Mouse (Mus musculus) erythroblast, embryonic 14.5 days (primary cell): Measurements from ENCODE around the gene Mief2.

Source experiments
- GATA1 ChIP-seq: IDR thresholded peaks from 2 replicates; pipeline ENCODE4 v1.6.1; 2012; ENCODE audit warnings: low read length, inconsistent platforms, mixed read lengths
- TAL1 ChIP-seq: IDR thresholded peaks from 3 replicates; pipeline ENCODE4 v1.6.1; 2012; ENCODE audit warnings: low read length, inconsistent platforms, mixed read lengths

DNA sequence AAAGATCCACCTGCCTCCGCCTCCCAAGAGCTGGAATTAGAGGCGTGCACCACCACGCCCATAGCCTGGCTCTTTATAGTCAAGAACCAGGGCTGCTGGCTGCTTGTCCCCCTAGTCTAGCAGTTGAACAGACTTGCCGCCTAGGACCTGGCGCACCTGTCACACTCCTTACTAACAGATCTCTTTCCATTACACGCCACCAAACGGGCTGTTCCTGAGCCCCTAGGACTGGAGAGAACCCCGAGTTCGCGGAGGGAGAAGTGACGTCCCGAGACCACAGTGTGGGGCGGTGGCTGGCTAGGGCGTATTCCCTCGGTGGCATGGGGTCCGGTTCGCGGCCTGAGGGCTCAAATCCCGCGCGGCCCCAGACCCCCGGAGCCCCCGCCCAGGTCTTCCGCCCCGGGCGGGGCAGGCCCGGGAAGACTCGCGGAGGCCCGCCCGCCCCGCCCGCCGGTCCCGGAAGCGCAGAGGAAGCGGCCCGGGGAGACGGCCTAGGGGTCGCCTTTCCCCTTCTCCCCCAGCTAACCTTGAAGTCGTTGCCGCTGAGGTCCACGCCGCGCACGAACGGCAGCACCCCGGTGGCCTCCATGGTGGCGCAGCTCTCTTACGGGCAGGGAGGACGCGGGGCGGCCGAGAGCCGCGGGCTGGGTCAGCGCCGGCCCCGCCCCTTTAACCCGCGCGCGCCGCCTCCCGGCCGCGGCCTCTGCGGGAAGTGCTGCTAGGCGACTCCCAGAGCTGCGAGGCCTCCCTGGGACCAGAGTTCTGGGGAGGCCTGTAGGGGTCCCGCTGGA is 1.4 kb upstream of the Mief2 start, which contains the start of gene Flii:
- TF ChIP-seq GATA1 (no peak), TAL1 (no peak)
